Mouse (Mus musculus): Measurements from ENCODE around the gene Tacr1. TPM values are rescaled to one million over a fixed set of nuclear protein-coding genes. Genes with fewer than 3 reads are reported as not detected.
A peak's percentile ranks its signal among the peaks of the same experiment; 100 is the strongest.
"Not testable (repeated sequence)": the region's sequence is repeated elsewhere in the genome, so short reads cannot be mapped to it uniquely, and the experiment has no call there.

The Tacr1 gene
- polyA plus RNA-seq (2015; fragmentation: Nextera tagmentation; extraction: Ambion mirVana) = 2.8 and 3.1 TPM in 2 replicates

- Histone ChIP-seq H3K4me3 (peak within 1 kb of the TSS; percentile 45), H3K4me1 (peaks cover 27% of the 10 kb centered on the region), H3K27me3 (replicated peaks) (peaks cover 18% of the 10 kb centered on the region), H3K36me3 (replicated peaks) (no peaks in the 10 kb centered on the region), H3K27ac (peak within 1 kb of the TSS; percentile 67), H3K9ac (peak within 1 kb of the TSS; percentile 44), H3K9me3 (no peaks in the 10 kb centered on the region), H3K4me2 (peak within 1 kb of the TSS; percentile 94)
- ATAC-seq (replicated peaks) = peak; percentile 91
- under 1% methylated on average over 28 of the region's 28 CpGs for WGBS
These were observed at the start of gene Tacr1 for GRCm38 (mm10) chr6:82401595-82402451. Tacr1 (plus strand) TSS chr6:82402334.

- Histone ChIP-seq H3K9me3 (no peaks in the 10 kb centered on the region), H3K27me3 (replicated peaks) (no peaks in the 10 kb centered on the region), H3K9ac (no peak overlapping the region), H3K27ac (no peak overlapping the region), H3K4me3 (no peak overlapping the region), H3K4me2 (no peak overlapping the region), H3K4me1 (no peaks in the 10 kb centered on the region), H3K36me3 (replicated peaks) (no peaks in the 10 kb centered on the region)
- no peak for ATAC-seq (replicated peaks)
- WGBS = 87% methylated on average over 3 of the region's 3 CpGs
These were observed 26.0 kb upstream of the Tacr1 start for GRCm38 (mm10) chr6:82376144-82376543.

- Histone ChIP-seq H3K36me3 (replicated peaks) (no peaks in the 10 kb centered on the region), H3K4me1 (no peaks in the 10 kb centered on the region), H3K4me3 (no peak overlapping the region), H3K9ac (no peak overlapping the region), H3K4me2 (no peak overlapping the region), H3K27me3 (replicated peaks) (no peaks in the 10 kb centered on the region), H3K27ac (no peak overlapping the region), H3K9me3 (no peaks in the 10 kb centered on the region)
- ATAC-seq (replicated peaks) = no peak
- 87% methylated on average over 5 of the region's 5 CpGs for WGBS
These were observed 18.6 kb upstream of the Tacr1 start for GRCm38 (mm10) chr6:82383556-82383955.

GRCm38 (mm10) chr6:82402501-82403495 lies 664 bp downstream of the Tacr1 start:
- peak overlapping the region; percentile 45 for H3K4me3 ChIP-seq
- peaks cover 18% of the 10 kb centered on the region for H3K27me3 ChIP-seq (replicated peaks)
- peak; percentile 70 for ATAC-seq (replicated peaks)
- H3K36me3 ChIP-seq (replicated peaks) = no peaks in the 10 kb centered on the region
- H3K4me2 ChIP-seq = peak overlapping the region; percentile 94
- 2% methylated on average over 34 of the region's 34 CpGs for WGBS
- H3K4me1 ChIP-seq = peaks cover 27% of the 10 kb centered on the region
- peak overlapping the region; percentile 44; the same call in 1 of the 2 replicates for H3K9ac ChIP-seq
- H3K27ac ChIP-seq = peak overlapping the region; percentile 67
- no peaks in the 10 kb centered on the region for H3K9me3 ChIP-seq

GRCm38 (mm10) chr6:82418367-82418766 lies 16.2 kb downstream of the Tacr1 start:
- H3K9ac ChIP-seq = no peak overlapping the region
- H3K36me3 ChIP-seq (replicated peaks) = no peaks in the 10 kb centered on the region
- no peaks in the 10 kb centered on the region for H3K27me3 ChIP-seq (replicated peaks)
- no peak for ATAC-seq (replicated peaks)
- 69% methylated on average over 6 of the region's 6 CpGs for WGBS
- no peak overlapping the region for H3K4me3 ChIP-seq
- no peaks in the 10 kb centered on the region for H3K9me3 ChIP-seq
- H3K27ac ChIP-seq = no peak overlapping the region
- H3K4me2 ChIP-seq = no peak overlapping the region
- H3K4me1 ChIP-seq = no peaks in the 10 kb centered on the region

- WGBS = 30% methylated on average over 4 of the region's 4 CpGs
- Histone ChIP-seq H3K27ac (no peak overlapping the region), H3K27me3 (replicated peaks) (no peaks in the 10 kb centered on the region)
These were observed 18.1 kb downstream of the Tacr1 start for GRCm38 (mm10) chr6:82420222-82420621.

GRCm38 (mm10) chr6:82428890-82429289 lies 26.8 kb downstream of the Tacr1 start:
- Histone ChIP-seq H3K4me1 (no peaks in the 10 kb centered on the region), H3K27ac (no peak overlapping the region), H3K4me2 (no peak overlapping the region), H3K27me3 (replicated peaks) (no peaks in the 10 kb centered on the region), H3K4me3 (no peak overlapping the region), H3K9me3 (no peaks in the 10 kb centered on the region), H3K9ac (no peak overlapping the region), H3K36me3 (replicated peaks) (no peaks in the 10 kb centered on the region)
- no peak for ATAC-seq (replicated peaks)
- WGBS = 64% methylated on average over 6 of the region's 6 CpGs

More at GRCm38 (mm10) chr6:82420222-82420621, 18.1 kb downstream of the Tacr1 start:
- Histone ChIP-seq H3K4me1 (no peaks in the 10 kb centered on the region), H3K36me3 (replicated peaks) (no peaks in the 10 kb centered on the region), H3K4me2 (no peak overlapping the region), H3K9me3 (no peaks in the 10 kb centered on the region), H3K4me3 (no peak overlapping the region), H3K9ac (no peak overlapping the region)
- ATAC-seq (replicated peaks) = no peak

GRCm38 (mm10) chr6:82429766-82430165 lies 27.6 kb downstream of the Tacr1 start:
- H3K9ac ChIP-seq = no peak overlapping the region
- H3K36me3 ChIP-seq (replicated peaks) = no peaks in the 10 kb centered on the region
- H3K9me3 ChIP-seq = no peaks in the 10 kb centered on the region
- H3K4me1 ChIP-seq = no peaks in the 10 kb centered on the region
- no peaks in the 10 kb centered on the region for H3K27me3 ChIP-seq (replicated peaks)
- no peak overlapping the region for H3K4me3 ChIP-seq
- no peak overlapping the region for H3K27ac ChIP-seq
- H3K4me2 ChIP-seq = no peak overlapping the region
- ATAC-seq (replicated peaks) = no peak
- 43% methylated on average over 6 of the region's 6 CpGs for WGBS

- 82% methylated on average over 4 of the region's 4 CpGs for WGBS
- ATAC-seq (replicated peaks) = no peak
- no peaks in the 10 kb centered on the region for H3K36me3 ChIP-seq (replicated peaks)
- H3K4me3 ChIP-seq = no peak overlapping the region
- no peak overlapping the region for H3K27ac ChIP-seq
- no peaks in the 10 kb centered on the region for H3K27me3 ChIP-seq (replicated peaks)
- no peak overlapping the region for H3K9ac ChIP-seq
- H3K9me3 ChIP-seq = no peaks in the 10 kb centered on the region
- no peak overlapping the region for H3K4me2 ChIP-seq
- no peaks in the 10 kb centered on the region for H3K4me1 ChIP-seq
These were observed 35.0 kb downstream of the Tacr1 start for GRCm38 (mm10) chr6:82437174-82437573.

- not testable (repeated sequence) for H3K27ac ChIP-seq; H3K4me2 ChIP-seq; H3K9me3 ChIP-seq; H3K27me3 ChIP-seq (replicated peaks); H3K9ac ChIP-seq; H3K4me1 ChIP-seq; H3K4me3 ChIP-seq; H3K36me3 ChIP-seq (replicated peaks)
- peak; percentile 30; the same call in 1 of the 2 replicates for ATAC-seq (replicated peaks)
- WGBS = 51% methylated on average over 8 of the region's 8 CpGs
These were observed 50.3 kb downstream of the Tacr1 start for GRCm38 (mm10) chr6:82452206-82453095.

GRCm38 (mm10) chr6:82455245-82455644 lies 53.1 kb downstream of the Tacr1 start:
- no peak overlapping the region for H3K9ac ChIP-seq
- no peaks in the 10 kb centered on the region for H3K27me3 ChIP-seq (replicated peaks)
- 78% methylated on average over 3 of the region's 3 CpGs for WGBS
- ATAC-seq (replicated peaks) = no peak
- no peak overlapping the region for H3K4me2 ChIP-seq
- no peaks in the 10 kb centered on the region for H3K36me3 ChIP-seq (replicated peaks)
- H3K4me1 ChIP-seq = no peaks in the 10 kb centered on the region
- no peak overlapping the region for H3K27ac ChIP-seq
- H3K9me3 ChIP-seq = no peaks in the 10 kb centered on the region
- H3K4me3 ChIP-seq = no peak overlapping the region
